Mouse (Mus musculus) small intestine, adult 10 weeks (tissue): ENCODE measurements around the gene Gm17334. TPM values are rescaled to one million over a fixed set of nuclear protein-coding genes. Genes with fewer than 3 reads are reported as not detected.

Experiments used
- polyA plus RNA-seq: library from polyadenylated mRNA; stranded (reverse); fragments of 350-450 nt; fragmentation: Illumina TruSeq; extraction: RNeasy Lipid Tissue Mini Kit (QIAGEN cat#74804); gene quantifications from one replicate; pipeline ENCODE4 v1.2.3, GENCODE M21; 2014; ENCODE audit warnings: low replicate concordance

The Gm17334 gene
- not detected for polyA plus RNA-seq

GRCm38 (mm10) chr11:53773087-53773486 lies at the start of gene Gm17334:
Gene Gm17334, minus strand, starts transcription at chr11:53773187.

GRCm38 (mm10) chr11:53769760-53770124 lies 3.2 kb downstream of the Gm17334 start, which contains the start of gene Irf1:
Gene Irf1, plus strand, starts transcription at chr11:53770014.

Other genes with a start within 250 kb of the Gm17334 start
- 3.8 TPM for gene Kif3a, start 205.8 kb downstream of the Gm17334 start, polyA plus RNA-seq
- gene Il4, start 154.5 kb downstream of the Gm17334 start, polyA plus RNA-seq: not detected
- not detected for gene Il13, start 138.5 kb downstream of the Gm17334 start, polyA plus RNA-seq
- 21.9 TPM for gene Rad50, start 65.9 kb downstream of the Gm17334 start, polyA plus RNA-seq
- gene Il5, start 52.4 kb downstream of the Gm17334 start, polyA plus RNA-seq: not detected
- gene Irf1, start 3.2 kb downstream of the Gm17334 start, polyA plus RNA-seq: 6.7 TPM
- gene Gm12216, start 86.1 kb upstream of the Gm17334 start, polyA plus RNA-seq: not detected
- 54.4 TPM for gene Slc22a5, start 118.5 kb upstream of the Gm17334 start, polyA plus RNA-seq
- gene Slc22a21, start 207.1 kb upstream of the Gm17334 start, polyA plus RNA-seq: 13.6 TPM